Mouse (Mus musculus) embryo, embryonic 9.5 days (tissue): ENCODE results near the gene Smap1.

Experiments used
- DNase-seq: peaks from one replicate; pipeline ENCODE4 v3.0.0-alpha.2; 2017; ENCODE audit errors: extremely low spot score

Gene Smap1

GRCm38 (mm10) chr1:23920275-23920674 lies 1.8 kb downstream of the Smap1 start:
- peak; percentile 14 for DNase-seq

GRCm38 (mm10) chr1:23919086-23919485 lies 3.0 kb downstream of the Smap1 start:
- DNase-seq = no peak

DNA sequence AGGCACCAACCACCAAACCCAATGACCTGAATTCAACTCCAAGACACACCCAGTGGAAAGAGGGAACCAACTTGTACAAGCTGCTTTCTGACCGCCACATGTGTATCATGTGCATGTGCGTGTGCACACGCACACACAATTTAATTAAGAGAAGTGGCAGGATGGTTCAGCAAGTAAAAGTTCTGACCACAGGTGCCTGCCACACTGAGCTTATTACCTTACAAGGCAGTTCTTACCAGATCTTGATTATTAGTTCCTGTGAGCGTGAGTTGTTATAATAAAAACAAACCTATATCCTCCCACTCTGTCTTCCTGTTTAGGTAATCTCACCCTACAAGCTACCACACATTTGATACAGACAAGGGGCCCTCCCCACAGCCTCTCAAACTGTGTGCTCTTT lies 6.6 kb downstream of the Smap1 start:
- DNase-seq = no peak

DNA sequence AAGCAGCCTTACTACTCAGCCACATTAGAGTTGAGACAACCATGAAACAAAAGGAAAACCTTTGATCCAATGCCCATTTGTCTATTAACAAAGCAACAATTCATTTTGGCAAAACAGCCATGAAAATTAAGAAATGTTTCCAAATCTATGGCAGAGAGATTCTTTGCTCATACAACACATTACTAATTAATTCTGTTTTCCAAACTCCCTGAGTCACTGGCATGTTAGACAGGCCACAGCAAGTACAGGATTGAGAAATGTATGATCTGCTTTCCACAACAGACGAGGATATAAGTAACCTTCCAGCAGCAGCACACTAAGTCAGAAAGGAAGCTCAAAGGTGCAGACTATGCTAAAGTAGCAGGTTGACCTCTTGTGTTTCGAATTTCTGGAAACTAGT lies 9.1 kb downstream of the Smap1 start:
- DNase-seq = no peak

DNA sequence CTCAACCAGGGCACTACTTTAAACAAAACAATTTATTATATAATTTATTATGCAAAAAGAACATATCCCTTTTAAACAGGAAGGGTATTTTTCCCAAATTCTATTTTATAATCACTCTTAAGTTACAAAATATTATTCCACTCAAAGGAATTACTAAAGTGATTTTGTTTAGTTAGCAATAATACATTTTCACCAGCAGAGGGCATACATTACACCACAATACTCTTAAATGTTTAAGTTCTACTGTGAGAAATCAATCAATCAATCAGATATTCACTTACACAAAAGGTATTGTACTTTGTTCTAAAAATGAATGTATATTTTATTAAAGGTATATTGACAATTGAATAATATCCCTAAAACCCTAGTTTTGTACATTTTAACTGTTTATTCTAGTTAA lies 16.0 kb downstream of the Smap1 start:
- DNase-seq = no peak

DNA sequence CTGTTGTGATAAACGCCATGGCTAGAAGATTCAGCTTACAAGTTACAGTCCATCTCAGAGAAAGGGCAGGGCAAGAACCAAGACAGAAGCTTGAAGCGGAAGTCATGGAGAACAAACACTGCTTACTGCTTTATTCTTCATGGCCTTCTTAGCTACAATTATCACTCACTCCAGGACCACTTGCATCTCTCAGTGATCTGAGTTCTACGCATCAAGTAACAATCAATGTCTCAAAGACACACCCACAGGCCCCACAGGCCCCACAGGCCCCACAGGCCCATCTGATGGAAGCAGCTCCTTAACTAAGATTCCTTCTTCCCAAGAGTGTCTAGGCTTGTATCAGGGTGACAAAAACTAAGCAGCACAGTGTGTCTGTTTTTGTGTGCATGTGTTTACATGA lies 18.8 kb downstream of the Smap1 start:
- no peak for DNase-seq

DNA sequence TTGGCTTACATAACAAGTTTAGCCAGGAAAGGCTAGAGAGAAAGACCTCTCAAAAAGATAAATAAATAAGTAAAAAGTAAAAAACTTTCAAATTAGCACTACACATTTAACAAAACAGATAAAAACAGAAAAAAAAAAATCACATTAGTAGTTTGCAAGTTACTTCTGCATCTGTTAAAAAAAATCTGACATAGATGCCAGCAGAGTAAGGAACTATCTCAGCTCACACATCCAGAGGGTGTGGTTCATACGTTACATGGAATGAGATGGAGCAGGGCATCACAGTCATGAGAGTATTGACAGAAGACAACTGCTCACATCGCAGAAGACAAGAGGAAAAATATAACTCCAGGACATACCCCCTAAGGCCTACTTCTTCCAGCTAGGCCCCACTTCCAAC lies 19.4 kb downstream of the Smap1 start:
- no peak for DNase-seq

DNA sequence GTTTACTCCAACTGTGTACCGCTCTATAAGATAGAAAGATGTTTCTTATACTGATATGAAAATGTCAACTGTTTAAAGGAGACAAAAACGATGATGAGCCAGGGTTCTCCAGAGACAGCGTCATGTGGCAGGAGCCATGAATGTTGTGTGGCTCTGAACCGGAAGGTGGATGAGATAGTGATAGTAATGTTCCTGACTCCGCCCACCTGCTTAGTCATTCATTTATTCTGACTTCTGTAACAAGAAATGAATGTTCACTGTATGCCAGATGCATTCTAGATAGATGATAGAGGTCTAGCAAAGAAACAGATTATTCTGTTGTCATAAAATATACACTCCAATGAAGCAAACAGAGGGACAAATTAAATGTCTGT lies 22.5 kb downstream of the Smap1 start:
- DNase-seq = no peak

DNA sequence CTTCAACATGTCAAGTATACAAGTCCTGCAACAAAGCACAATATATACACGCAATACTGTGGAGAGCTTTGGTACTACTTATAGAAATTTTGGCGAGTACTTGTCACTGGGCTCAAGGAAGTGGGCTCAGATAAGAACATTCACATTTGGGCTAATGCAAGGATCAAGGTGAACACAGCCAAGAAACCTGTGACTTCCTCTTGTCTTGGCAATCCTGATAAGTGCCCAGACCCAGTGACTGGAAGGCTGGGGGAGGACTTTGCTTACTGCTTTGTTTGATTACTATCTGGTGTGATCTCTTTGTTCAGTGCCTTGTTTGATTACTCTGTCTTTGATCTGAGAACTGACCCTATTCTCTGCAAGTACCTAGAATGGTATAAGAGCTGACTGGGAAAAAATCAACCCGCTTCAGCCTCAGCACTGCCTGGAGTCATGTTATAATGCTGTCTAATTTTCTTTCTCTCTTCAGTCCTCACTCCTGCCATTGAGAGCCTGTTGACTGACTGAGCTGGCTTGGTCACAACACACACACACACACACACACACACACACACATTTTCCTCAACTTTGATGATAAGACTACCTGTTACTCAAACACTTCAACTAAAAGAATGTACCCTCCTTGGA lies 23.0 kb downstream of the Smap1 start:
- no peak for DNase-seq

DNA sequence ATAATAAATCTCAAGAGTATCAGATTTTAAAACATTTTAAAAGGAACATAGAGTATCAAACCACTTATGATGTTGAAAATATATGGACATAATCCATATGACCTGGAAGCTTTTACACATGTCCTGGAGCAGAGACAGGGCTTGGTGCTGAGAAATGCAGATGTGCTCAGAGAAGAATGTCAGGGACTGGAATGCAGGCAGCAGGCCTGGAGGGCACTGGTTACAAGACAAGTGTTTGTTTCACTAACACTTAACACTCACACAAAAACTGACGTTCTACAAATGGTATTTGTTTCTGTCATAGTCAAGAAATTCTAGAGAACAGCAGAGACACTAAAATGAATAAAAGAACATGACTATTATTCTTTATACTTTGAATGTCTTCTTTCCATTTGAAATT lies 30.0 kb downstream of the Smap1 start:
- DNase-seq = no peak

DNA sequence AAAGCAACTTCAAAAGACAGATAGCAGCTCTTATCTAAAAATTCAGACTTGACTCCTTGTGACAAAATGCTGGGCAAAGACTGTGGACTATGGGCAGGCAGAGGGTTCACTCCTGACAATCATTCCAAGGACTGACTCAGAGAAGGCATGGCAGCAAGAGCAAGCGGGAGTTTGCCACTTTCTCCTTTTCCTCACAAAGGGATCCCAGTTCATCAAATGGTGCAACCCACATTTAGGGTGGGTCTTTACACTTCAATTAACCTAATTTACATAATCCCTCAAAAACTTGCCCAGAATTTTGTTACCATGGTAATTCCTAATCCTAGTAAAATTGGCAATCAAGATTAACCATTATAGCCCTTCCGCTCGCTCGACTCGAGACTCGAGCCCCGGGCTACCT lies 37.2 kb downstream of the Smap1 start:
- no peak for DNase-seq

GRCm38 (mm10) chr1:23884087-23884668 lies 37.9 kb downstream of the Smap1 start:
- DNase-seq = no peak

GRCm38 (mm10) chr1:23882681-23883080 lies 39.4 kb downstream of the Smap1 start:
- DNase-seq = no peak

- no peak for DNase-seq
Measured at GRCm38 (mm10) chr1:23872194-23872593, 49.9 kb downstream of the Smap1 start.

DNA sequence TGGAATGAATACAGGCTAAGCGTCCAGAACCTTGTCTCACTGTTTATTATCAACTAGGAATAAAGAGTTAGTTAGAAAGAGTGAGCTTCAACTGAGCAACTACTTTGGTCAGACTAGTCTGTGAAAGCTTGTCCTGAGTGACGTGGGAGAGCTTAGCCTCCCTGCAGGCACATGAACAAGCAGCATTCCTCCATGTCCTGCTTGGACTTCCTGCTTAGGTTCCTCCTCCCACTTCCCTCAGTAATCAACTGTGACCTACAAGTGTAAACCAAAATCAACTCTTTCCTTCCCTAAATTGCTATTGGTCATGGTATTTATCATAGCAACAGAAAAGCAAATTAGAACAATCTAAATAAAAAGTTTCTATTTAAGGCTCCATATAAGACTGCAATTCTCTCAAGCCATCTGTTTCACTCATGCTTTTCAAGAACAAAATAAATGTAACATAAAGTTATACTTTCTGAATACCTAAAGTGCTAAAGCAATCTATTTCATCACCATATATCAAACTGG lies 54.7 kb downstream of the Smap1 start:
- DNase-seq = no peak

DNA sequence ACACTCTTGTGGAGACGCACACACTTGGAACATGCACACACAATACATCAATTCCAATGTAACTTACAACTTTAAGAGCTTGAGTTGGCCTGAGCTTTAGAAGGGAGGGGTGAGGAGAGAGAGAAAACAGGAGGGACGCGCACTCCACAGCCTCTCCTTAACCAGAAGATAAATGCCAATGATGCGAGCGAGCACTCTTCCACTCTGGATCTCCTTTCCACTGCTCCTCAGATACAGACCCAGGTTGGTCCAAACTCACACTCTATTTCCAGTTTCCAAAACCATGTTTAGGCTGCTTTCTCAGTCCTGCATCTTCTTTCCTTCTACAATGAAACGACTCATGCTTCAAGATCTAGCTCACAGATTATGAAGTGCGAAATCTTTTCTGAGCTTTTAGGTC lies 56.6 kb downstream of the Smap1 start:
- no peak for DNase-seq

DNA sequence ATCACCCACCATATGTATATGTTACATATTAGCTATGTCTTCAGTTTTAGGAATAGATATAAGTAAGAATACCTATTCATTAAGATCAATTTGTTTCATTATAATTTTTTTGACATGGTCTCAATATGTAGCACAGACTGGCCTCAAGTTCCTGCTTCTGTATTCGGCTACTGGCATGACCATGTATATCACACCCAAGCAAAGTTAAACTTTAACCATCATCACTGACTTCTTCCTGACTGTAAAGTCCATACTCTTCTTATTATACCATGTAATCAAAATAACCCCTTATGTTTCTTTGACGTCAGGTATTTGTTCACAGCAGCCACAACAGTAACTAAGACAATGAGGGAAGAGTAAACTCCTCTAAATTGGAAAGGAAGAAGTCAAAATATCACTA lies 61.2 kb downstream of the Smap1 start:
- DNase-seq = no peak

GRCm38 (mm10) chr1:23855623-23856022 lies 66.5 kb downstream of the Smap1 start:
- no peak for DNase-seq

DNA sequence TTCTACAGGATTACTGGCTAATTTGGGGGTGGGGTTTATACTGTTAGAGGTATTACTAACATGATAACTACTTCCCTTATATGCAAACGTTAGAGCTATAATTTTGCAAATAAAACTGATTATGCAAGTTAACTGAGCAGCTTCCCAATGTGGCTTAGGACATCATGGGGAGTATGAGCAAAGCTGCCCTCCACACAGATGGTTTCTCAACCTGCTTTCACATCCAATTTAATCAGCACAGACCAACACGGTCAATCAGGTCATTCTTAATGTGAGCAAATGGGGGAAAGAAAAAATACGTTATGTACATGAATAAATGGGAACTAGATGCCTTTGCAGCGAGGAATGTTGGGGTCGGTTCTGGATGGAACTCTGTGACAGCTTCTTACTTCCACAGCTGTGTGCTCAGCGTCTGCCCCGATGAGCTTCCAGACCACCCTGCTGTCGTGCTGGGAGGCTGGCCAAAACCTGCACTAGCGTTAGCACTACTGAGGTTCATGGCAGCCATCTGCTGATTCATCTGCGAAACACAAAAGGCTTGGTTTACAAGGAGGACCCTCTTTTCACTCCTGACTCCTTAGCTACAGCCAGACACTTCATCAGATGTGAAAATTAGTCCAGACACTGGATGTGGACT lies 76.0 kb downstream of the Smap1 start:
- DNase-seq = no peak

GRCm38 (mm10) chr1:23845007-23845406 lies 77.1 kb downstream of the Smap1 start:
- DNase-seq = no peak

DNA sequence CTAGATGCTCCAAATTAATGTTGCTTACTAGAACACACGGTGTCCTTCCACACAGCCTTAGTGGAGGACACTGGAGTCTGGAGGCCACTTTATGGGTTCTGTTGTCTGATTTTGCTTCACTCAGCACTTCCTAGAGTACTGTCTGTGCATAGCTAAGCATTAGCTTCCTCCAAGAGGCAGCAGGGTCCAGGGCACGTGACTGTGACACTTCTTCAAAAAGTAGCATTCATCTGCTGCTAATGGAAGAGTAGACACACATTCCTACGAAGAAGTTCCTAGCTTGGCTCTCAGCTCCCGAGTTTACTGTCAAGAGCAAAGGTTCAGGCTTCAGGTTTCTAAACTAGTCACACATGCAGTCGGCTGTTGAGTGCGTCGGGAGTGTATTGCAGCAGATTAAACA lies 78.3 kb downstream of the Smap1 start:
- no peak for DNase-seq

DNA sequence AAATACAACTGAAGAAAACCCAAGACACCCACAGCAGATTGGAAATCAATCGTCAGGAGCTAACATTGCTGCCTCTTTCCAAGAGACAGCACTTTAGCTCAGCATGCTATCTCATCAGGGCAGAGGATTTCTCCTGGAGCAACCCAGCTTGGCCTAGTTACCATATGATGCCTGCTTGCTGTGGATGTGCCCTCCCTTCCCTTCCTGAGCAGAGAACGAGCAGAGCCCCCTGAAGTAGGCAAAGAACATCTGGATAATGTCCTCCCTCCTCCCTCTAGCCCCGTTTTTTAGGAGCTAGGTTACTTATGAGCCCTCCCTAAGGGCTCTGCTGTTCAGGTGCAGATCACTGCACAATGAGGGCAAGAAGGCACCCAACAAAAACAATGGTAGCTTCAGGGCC lies 79.5 kb downstream of the Smap1 start:
- DNase-seq = no peak

- no peak for DNase-seq
Measured at GRCm38 (mm10) chr1:23840924-23841323, 81.2 kb downstream of the Smap1 start.
